Mouse (Mus musculus) lung, postnatal 0 days (tissue): ENCODE results near the gene Rhobtb1. TPM values are rescaled to one million over a fixed set of nuclear protein-coding genes. Genes with fewer than 3 reads are reported as not detected.
A peak's percentile ranks its signal among the peaks of the same experiment; 100 is the strongest.

Experiments used
- ATAC-seq: fragments of 200-750 bp; cut with Nextera tagmentation; 2 replicates; pipeline ENCODE4 v1.8.0; 2017; ENCODE audit warnings: moderate library complexity
- DNase-seq: peaks from one replicate; pipeline ENCODE4 v3.0.0-alpha.2; 2016; ENCODE audit warnings: low spot score
- H3K27ac ChIP-seq: fragments of 300-500 bp; sonication (generic); 2 replicates; pipeline ENCODE4 v1.5.1; 2014; ENCODE audit warnings: antibody characterized with exemption, mild to moderate bottlenecking, low read length, mixed read lengths
- H3K27me3 ChIP-seq: fragments of 300-500 bp; sonication (generic); replicated peaks from 2 replicates; pipeline ENCODE4 v1.6.1; 2014; ENCODE audit warnings: low read length, mixed read lengths; ENCODE audit not compliant: insufficient read depth
- H3K36me3 ChIP-seq: fragments of 300-500 bp; sonication (generic); 2 replicates; pipeline ENCODE4 v1.6.1; 2014; ENCODE audit warnings: low read length, mixed read lengths; ENCODE audit not compliant: insufficient read depth
- H3K4me1 ChIP-seq: fragments of 300-500 bp; sonication (generic); 2 replicates; pipeline ENCODE4 v1.6.1; 2014; ENCODE audit warnings: antibody characterized with exemption, low read depth, low read length, mixed read lengths; ENCODE audit not compliant: insufficient read depth
- H3K4me2 ChIP-seq: fragments of 300-500 bp; sonication (generic); replicated peaks from 2 replicates; pipeline ENCODE4 v1.6.1; 2014; ENCODE audit warnings: low read depth, mild to moderate bottlenecking, low read length, moderate library complexity, mixed read lengths
- H3K4me3 ChIP-seq: fragments of 300-500 bp; sonication (generic); 2 replicates; pipeline ENCODE4 v1.5.1; 2014; ENCODE audit warnings: low read depth, low read length
- H3K9ac ChIP-seq: fragments of 300-500 bp; sonication (generic); replicated peaks from 2 replicates; pipeline ENCODE4 v1.6.1; 2014; ENCODE audit warnings: low read depth, mild to moderate bottlenecking
- H3K9me3 ChIP-seq: fragments of 300-500 bp; sonication (generic); 2 replicates; pipeline ENCODE4 v1.6.1; 2016; ENCODE audit warnings: low read length, mixed read lengths
- CTCF ChIP-seq: IDR thresholded peaks from 2 replicates; pipeline ENCODE4 v1.5.1; 2016; ENCODE audit warnings: antibody characterized with exemption, mild to moderate bottlenecking
- EP300 ChIP-seq: IDR thresholded peaks from 2 replicates; pipeline ENCODE4 v1.6.1; 2016; ENCODE audit warnings: antibody characterized with exemption, mild to moderate bottlenecking, control low read depth
- WGBS: fragments of 180-500 bp; shearing (Covaris S2); extraction: QIAGEN DNeasy Blood & Tissue Kit; methylation state at CpG from one replicate; pipeline ENCODE4 v1.1.7; 2014; 5-methylcytosine and 5-hydroxymethylcytosine counted together
- polyA plus RNA-seq: library from polyadenylated mRNA; unstranded; fragments of >200 nt; fragmentation: Nextera tagmentation; extraction: Ambion mirVana; gene quantifications from 2 replicates; pipeline ENCODE4 v1.2.1, GENCODE M21; 2015

Gene Rhobtb1
- polyA plus RNA-seq, 1 experiment from 2014 or later = 15.2 TPM

DNA sequence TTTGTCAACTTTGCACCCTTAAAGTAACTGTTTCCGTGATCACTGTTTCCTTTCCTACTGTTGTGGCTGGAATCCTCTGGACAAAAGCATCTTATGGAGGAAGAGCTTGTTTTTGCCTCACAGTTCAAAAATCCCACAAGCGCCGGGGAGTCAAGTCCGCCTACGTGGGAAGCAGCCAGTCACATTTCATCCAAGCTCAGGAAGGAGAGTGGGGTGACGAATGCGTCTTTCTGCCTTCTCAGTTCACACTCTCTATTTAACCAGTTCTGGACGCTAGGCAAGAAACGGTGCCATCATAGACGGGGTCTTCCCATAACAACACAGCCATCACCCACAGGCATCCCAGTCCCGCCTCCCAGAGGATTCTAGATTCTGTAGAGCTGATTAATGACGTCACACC, 15.3 kb downstream of the Rhobtb1 start:
- Histone ChIP-seq H3K9ac (no peak overlapping the region), H3K36me3 (no peaks in the 10 kb centered on the region), H3K27ac (no peak overlapping the region), H3K4me1 (no peaks in the 10 kb centered on the region), H3K27me3 (no peaks in the 10 kb centered on the region), H3K4me2 (no peak overlapping the region), H3K9me3 (no peaks in the 10 kb centered on the region), H3K4me3 (no peak overlapping the region)
- DNase-seq (no peak), ATAC-seq (no peak)
- WGBS = 63% methylated on average over 12 of the region's 12 CpGs
- no peak for TF ChIP-seq CTCF
- no peak for TF ChIP-seq EP300

GRCm38 (mm10) chr10:69172412-69172811, 21.2 kb downstream of the Rhobtb1 start:
- Histone ChIP-seq H3K9me3 (no peaks in the 10 kb centered on the region), H3K9ac (no peak overlapping the region), H3K4me3 (no peak overlapping the region), H3K4me1 (no peaks in the 10 kb centered on the region), H3K27ac (no peak overlapping the region), H3K36me3 (no peaks in the 10 kb centered on the region), H3K27me3 (no peaks in the 10 kb centered on the region), H3K4me2 (no peak overlapping the region)
- TF ChIP-seq CTCF (no peak), EP300 (no peak)
- no peak for DNase-seq
- 60% methylated on average over 3 of the region's 3 CpGs for WGBS
- no peak for ATAC-seq

DNA sequence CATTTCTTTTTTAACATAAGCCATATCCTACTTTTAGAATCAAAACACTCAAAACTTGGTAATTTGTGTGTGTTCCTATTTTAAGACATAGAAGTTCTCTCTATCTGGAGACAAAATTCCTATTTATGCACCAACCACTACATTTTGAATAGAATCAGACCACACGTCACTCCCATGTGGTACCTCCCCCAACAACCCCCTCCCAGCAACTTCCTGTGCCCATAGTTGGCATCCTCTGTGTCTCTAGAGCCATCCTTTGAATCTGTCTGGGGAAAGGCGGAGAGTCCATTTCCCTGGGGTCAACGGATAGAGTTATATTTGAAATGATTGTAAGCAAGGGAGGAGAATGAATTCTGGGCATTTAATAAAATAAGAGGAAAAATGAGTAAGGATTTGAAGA, 24.9 kb downstream of the Rhobtb1 start:
- ATAC-seq (no peak), DNase-seq (no peak)
- Histone ChIP-seq H3K4me1 (no peaks in the 10 kb centered on the region), H3K27ac (no peak overlapping the region), H3K4me2 (no peak overlapping the region), H3K9me3 (no peaks in the 10 kb centered on the region), H3K9ac (no peak overlapping the region), H3K27me3 (no peaks in the 10 kb centered on the region), H3K36me3 (no peaks in the 10 kb centered on the region), H3K4me3 (no peak overlapping the region)
- WGBS = 77% methylated on average over 3 of the region's 3 CpGs
- TF ChIP-seq EP300 (no peak), CTCF (no peak)

DNA sequence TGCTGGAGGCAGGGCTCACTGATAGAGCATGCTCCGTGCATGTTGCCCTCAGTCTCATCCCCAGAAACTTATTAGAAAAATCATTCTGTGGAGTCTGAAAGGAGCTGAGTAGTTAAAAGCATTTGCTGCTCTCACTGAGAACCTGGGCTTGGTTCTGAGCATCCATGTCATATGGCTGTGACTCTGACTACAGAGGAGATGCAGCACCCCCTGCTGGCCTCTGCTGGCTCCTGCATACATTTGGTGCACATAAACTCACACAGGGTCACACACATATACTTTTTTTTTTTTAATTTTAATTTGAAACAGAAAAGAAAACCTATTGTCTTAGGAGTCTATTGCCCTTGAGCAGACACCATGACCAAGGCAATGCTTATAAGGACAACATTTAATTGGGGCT, 28.1 kb downstream of the Rhobtb1 start:
- no peak overlapping the region for H3K4me2 ChIP-seq
- 100% methylated on average over 1 of the region's 1 CpGs for WGBS
- no peak overlapping the region for H3K4me3 ChIP-seq
- no peaks in the 10 kb centered on the region for H3K9me3 ChIP-seq
- no peaks in the 10 kb centered on the region for H3K4me1 ChIP-seq
- no peak overlapping the region for H3K9ac ChIP-seq
- H3K36me3 ChIP-seq = no peaks in the 10 kb centered on the region
- no peak for TF ChIP-seq CTCF
- no peak for TF ChIP-seq EP300
- DNase-seq (no peak), ATAC-seq (no peak)
- H3K27me3 ChIP-seq = no peaks in the 10 kb centered on the region
- H3K27ac ChIP-seq = no peak overlapping the region

DNA sequence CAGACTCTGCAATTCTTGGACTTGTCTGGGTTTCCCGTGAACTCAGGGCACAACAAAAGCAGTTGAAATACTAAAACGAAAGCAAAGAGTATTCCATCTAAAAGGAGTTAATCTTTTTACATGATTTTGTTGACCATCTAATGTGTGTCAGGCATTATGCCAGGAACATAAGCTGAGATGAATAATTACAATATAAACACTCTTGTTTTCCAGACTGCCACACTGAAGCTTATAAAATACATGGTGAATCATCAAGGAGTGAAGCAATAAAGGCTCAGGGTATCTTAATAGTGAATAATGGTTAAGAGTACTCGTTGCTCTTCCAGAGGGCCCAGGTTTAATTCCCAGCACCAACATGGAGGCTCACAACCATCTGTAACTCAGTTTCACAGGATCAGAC, 29.8 kb downstream of the Rhobtb1 start:
- H3K9me3 ChIP-seq = no peaks in the 10 kb centered on the region
- ATAC-seq (no peak), DNase-seq (peak; percentile 34)
- no peak overlapping the region for H3K4me2 ChIP-seq
- H3K9ac ChIP-seq = no peak overlapping the region
- WGBS = 46% methylated on average over 3 of the region's 3 CpGs
- H3K4me3 ChIP-seq = no peak overlapping the region
- H3K4me1 ChIP-seq = no peaks in the 10 kb centered on the region
- TF ChIP-seq CTCF (no peak), EP300 (no peak)
- H3K27ac ChIP-seq = no peak overlapping the region
- H3K36me3 ChIP-seq = no peaks in the 10 kb centered on the region
- H3K27me3 ChIP-seq = no peaks in the 10 kb centered on the region

DNA sequence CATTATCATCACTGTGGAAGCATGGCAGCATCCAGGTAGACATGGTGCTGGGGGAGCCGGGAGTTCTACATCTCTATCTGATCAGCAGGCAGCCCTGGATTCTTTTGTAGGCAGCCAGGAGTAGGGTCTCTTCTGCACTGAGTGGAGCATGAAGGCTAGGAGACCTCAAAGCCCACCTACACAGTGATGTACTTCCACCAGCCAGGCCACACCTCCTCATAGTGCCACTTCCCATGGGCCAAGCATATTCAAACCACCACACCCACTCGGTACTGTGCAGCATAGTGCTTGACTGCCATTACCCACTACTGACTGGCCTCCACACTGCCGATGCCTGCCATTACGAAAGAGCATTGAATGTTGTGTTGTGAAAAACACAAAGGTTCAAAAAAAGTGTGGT, 33.7 kb downstream of the Rhobtb1 start:
- Histone ChIP-seq H3K4me2 (no peak overlapping the region), H3K36me3 (no peaks in the 10 kb centered on the region), H3K4me1 (no peaks in the 10 kb centered on the region), H3K27me3 (no peaks in the 10 kb centered on the region), H3K4me3 (no peak overlapping the region), H3K9me3 (no peaks in the 10 kb centered on the region), H3K9ac (no peak overlapping the region), H3K27ac (peak overlapping the region; percentile 81)
- ATAC-seq = no peak
- no peak for DNase-seq
- 86% methylated on average over 4 of the region's 4 CpGs for WGBS
- TF ChIP-seq CTCF = no peak

GRCm38 (mm10) chr10:69185431-69185830, 34.2 kb downstream of the Rhobtb1 start:
- Histone ChIP-seq H3K27ac (peak overlapping the region; percentile 81), H3K36me3 (no peaks in the 10 kb centered on the region), H3K4me1 (no peaks in the 10 kb centered on the region), H3K4me2 (peak overlapping the region; percentile 49), H3K9ac (0 out of 2 replicates have a peak overlapping the region, but pooled peaks have one; percentile 13), H3K27me3 (no peaks in the 10 kb centered on the region), H3K4me3 (no peak overlapping the region), H3K9me3 (no peaks in the 10 kb centered on the region)
- TF ChIP-seq EP300 (no peak), CTCF (no peak; the same call in 1 of the 2 replicates)
- peak; percentile 57 for DNase-seq
- peak; percentile 39 for ATAC-seq
- WGBS = 40% methylated on average over 4 of the region's 4 CpGs
